Mouse (Mus musculus) kidney, adult 8-10 months (tissue): ENCODE measurements around the gene Sowahb.
"Not testable (repeated sequence)": the region's sequence is repeated elsewhere in the genome, so short reads cannot be mapped to it uniquely, and the experiment has no call there.

Experiments
- DNase-seq, 2 experiments: peaks; one replicate each; pipeline ENCODE4 v3.0.0; 2022

Sowahb gene

GRCm38 (mm10) chr5:93042831-93043687, 1.8 kb downstream of the Sowahb start:
- DNase-seq, result no peak

- peak; percentile 51 to 63 for DNase-seq
These were observed 2.8 kb downstream of the Sowahb start for GRCm38 (mm10) chr5:93042031-93042430.

GRCm38 (mm10) chr5:93041276-93041675, 3.5 kb downstream of the Sowahb start:
- DNase-seq, result peak in 1 of 2 experiments; percentile 45

- peak; percentile 87 to 88 for DNase-seq
These were observed 4.7 kb downstream of the Sowahb start for GRCm38 (mm10) chr5:93040095-93040494.

- DNase-seq, result no peak
These were observed 8.6 kb downstream of the Sowahb start for GRCm38 (mm10) chr5:93036254-93036653.

- no peak for DNase-seq
These were observed 9.5 kb downstream of the Sowahb start for GRCm38 (mm10) chr5:93035285-93035684.

- no peak for DNase-seq
These were observed 11.5 kb downstream of the Sowahb start for GRCm38 (mm10) chr5:93033087-93033870.

GRCm38 (mm10) chr5:93032621-93033020, 12.2 kb downstream of the Sowahb start:
- DNase-seq, result no peak

- no peak for DNase-seq
These were observed 14.0 kb downstream of the Sowahb start for GRCm38 (mm10) chr5:93030869-93031268.

GRCm38 (mm10) chr5:93030411-93030810, 14.4 kb downstream of the Sowahb start:
- DNase-seq, result peak in 1 of 2 experiments; percentile 30

GRCm38 (mm10) chr5:93027120-93027675, 17.6 kb downstream of the Sowahb start:
- no peak for DNase-seq

GRCm38 (mm10) chr5:93026437-93027119, 18.2 kb downstream of the Sowahb start:
- DNase-seq, result no peak

- peak; percentile 89 to 91 for DNase-seq
These were observed 20.0 kb downstream of the Sowahb start for GRCm38 (mm10) chr5:93024754-93025280.

- no peak for DNase-seq
These were observed 22.6 kb downstream of the Sowahb start for GRCm38 (mm10) chr5:93022126-93022797.

GRCm38 (mm10) chr5:93020024-93020666, 24.7 kb downstream of the Sowahb start:
- no peak for DNase-seq

- DNase-seq, result not testable (repeated sequence)
These were observed 25.6 kb downstream of the Sowahb start for GRCm38 (mm10) chr5:93019207-93019606.

GRCm38 (mm10) chr5:93017678-93018077, 27.1 kb downstream of the Sowahb start:
- no peak for DNase-seq

GRCm38 (mm10) chr5:93008256-93008655, 36.6 kb downstream of the Sowahb start:
- DNase-seq, result no peak

- DNase-seq, result peak; percentile 29 to 32
These were observed 38.9 kb downstream of the Sowahb start for GRCm38 (mm10) chr5:93005815-93006341.

GRCm38 (mm10) chr5:93005229-93005814, 39.5 kb downstream of the Sowahb start:
- DNase-seq, result peak; percentile 72 to 74

- DNase-seq, result no peak
These were observed 42.2 kb downstream of the Sowahb start for GRCm38 (mm10) chr5:93002615-93003014.
